Mouse (Mus musculus): ENCODE measurements at regions not wholly inside any gene's neighbourhood (a gene's known extent, or its start where the extent isn't known, plus 50 kb on each side); places are given as distances from the start of the nearest gene placed in this dataset.
"Not testable (repeated sequence)": the region's sequence is repeated elsewhere in the genome, so short reads cannot be mapped to it uniquely, and the experiment has no call there.

- no peak overlapping the region for H3K27ac ChIP-seq (ENCODE audit: low read depth, low read length)
- no peaks in the 10 kb centered on the region for H3K36me3 ChIP-seq (ENCODE audit: control insufficient read depth, insufficient read depth, low read length)
- no peak overlapping the region for H3K9ac ChIP-seq (ENCODE audit: low read length)
- ATAC-seq, result no peak
- no peak overlapping the region for H3K4me2 ChIP-seq (ENCODE audit: low read length)
- no peak overlapping the region for H3K4me3 ChIP-seq (ENCODE audit: low read depth, low read length)
- H3K27me3 ChIP-seq (replicated peaks; ENCODE audit: control insufficient read depth, insufficient read depth, low read length), result no peaks in the 10 kb centered on the region
- no peaks in the 10 kb centered on the region for H3K9me3 ChIP-seq (replicated peaks; ENCODE audit: control insufficient read depth, low read length)
- DNase-seq (ENCODE audit: low spot score), result no peak
- H3K4me1 ChIP-seq (ENCODE audit: control insufficient read depth, insufficient read depth, low read length), result no peaks in the 10 kb centered on the region
- WGBS, result 65% methylated on average over 4 of the region's 4 CpGs
These were observed 132.7 kb upstream of the Mon1b start for GRCm38 (mm10) chr8:113502671-113503070.

- H3K4me1 ChIP-seq (ENCODE audit: control insufficient read depth, insufficient read depth, low read length), result no peaks in the 10 kb centered on the region; the same call in 1 of the 2 replicates
- DNase-seq (ENCODE audit: low spot score), result no peak
- H3K9ac ChIP-seq (ENCODE audit: low read length), result no peak overlapping the region
- H3K4me3 ChIP-seq (ENCODE audit: low read depth, low read length), result no peak overlapping the region
- ATAC-seq, result no peak
- H3K27me3 ChIP-seq (replicated peaks; ENCODE audit: control insufficient read depth, insufficient read depth, low read length), result no peaks in the 10 kb centered on the region
- H3K27ac ChIP-seq (ENCODE audit: low read depth, low read length), result no peak overlapping the region
- H3K36me3 ChIP-seq (ENCODE audit: control insufficient read depth, insufficient read depth, low read length), result no peaks in the 10 kb centered on the region
- 94% methylated on average over 4 of the region's 4 CpGs for WGBS
- H3K9me3 ChIP-seq (replicated peaks; ENCODE audit: control insufficient read depth, low read length), result no peaks in the 10 kb centered on the region
- no peak overlapping the region for H3K4me2 ChIP-seq (ENCODE audit: low read length)
These were observed 122.5 kb upstream of the Mon1b start for GRCm38 (mm10) chr8:113512856-113513255.

DNA sequence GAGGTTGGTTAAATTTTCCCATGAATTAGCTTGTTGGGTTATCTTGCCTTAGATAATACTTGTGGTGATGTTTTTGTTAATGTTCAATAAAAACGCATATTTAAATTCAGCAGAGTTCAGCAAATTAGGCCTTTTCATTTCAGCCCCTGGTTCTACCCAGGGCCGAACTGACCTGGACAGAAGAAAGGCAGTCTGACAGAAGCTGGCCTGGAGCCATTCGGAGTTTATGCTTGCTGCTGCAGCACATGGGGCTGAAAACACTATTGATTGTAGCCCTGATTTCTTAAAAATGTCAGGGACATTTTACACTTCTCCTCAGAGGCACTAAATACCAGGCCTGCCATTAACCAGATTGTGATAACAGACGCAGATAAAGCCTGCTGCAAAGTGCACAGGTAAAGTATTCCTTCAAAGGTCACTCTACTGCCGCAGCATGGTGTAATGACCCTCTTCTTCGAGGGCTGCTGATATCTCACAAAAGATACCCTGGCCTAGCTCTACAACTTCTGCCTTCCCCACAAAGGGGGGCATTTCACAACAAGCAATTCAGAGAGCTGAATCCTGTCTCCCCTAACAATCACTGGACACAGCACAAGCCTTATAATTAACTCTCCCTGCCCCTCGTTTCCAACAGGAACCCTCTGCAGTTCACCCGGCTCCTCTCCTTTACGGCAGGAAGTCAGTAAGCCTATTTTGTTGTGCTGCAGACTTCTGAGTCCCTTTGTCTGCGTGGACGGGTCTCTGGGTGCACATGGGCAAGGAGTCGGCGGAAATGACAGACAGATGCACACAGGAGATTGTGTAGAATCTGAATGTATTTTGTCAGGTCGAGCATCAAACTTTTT lies 121.3 kb upstream of the Mon1b start:
- 54% methylated on average over 14 of the region's 14 CpGs for WGBS

GRCm38 (mm10) chr8:113514731-113515375 lies 120.5 kb upstream of the Mon1b start:
- WGBS, result 48% methylated on average over 4 of the region's 4 CpGs
- not testable (repeated sequence) for H3K36me3 ChIP-seq (ENCODE audit: control insufficient read depth, insufficient read depth, low read length); H3K4me3 ChIP-seq (ENCODE audit: low read depth, low read length); H3K27ac ChIP-seq (ENCODE audit: low read depth, low read length); H3K9ac ChIP-seq (ENCODE audit: low read length); H3K9me3 ChIP-seq (replicated peaks; ENCODE audit: control insufficient read depth, low read length); ATAC-seq; DNase-seq (ENCODE audit: low spot score); H3K4me1 ChIP-seq (ENCODE audit: control insufficient read depth, insufficient read depth, low read length); H3K27me3 ChIP-seq (replicated peaks; ENCODE audit: control insufficient read depth, insufficient read depth, low read length); H3K4me2 ChIP-seq (ENCODE audit: low read length)

More for the DNA sequence above, 121.3 kb upstream of the Mon1b start:
- no peak overlapping the region for H3K4me2 ChIP-seq (ENCODE audit: low read length)
- H3K27ac ChIP-seq (ENCODE audit: low read depth, low read length), result no peak overlapping the region
- ATAC-seq, result no peak
- H3K27me3 ChIP-seq (replicated peaks; ENCODE audit: control insufficient read depth, insufficient read depth, low read length), result no peaks in the 10 kb centered on the region
- no peaks in the 10 kb centered on the region for H3K36me3 ChIP-seq (ENCODE audit: control insufficient read depth, insufficient read depth, low read length)
- no peak for DNase-seq (ENCODE audit: low spot score)
- H3K4me1 ChIP-seq (ENCODE audit: control insufficient read depth, insufficient read depth, low read length), result no peaks in the 10 kb centered on the region; the same call in 1 of the 2 replicates
- H3K4me3 ChIP-seq (ENCODE audit: low read depth, low read length), result no peak overlapping the region
- H3K9me3 ChIP-seq (replicated peaks; ENCODE audit: control insufficient read depth, low read length), result no peaks in the 10 kb centered on the region
- no peak overlapping the region for H3K9ac ChIP-seq (ENCODE audit: low read length)

DNA sequence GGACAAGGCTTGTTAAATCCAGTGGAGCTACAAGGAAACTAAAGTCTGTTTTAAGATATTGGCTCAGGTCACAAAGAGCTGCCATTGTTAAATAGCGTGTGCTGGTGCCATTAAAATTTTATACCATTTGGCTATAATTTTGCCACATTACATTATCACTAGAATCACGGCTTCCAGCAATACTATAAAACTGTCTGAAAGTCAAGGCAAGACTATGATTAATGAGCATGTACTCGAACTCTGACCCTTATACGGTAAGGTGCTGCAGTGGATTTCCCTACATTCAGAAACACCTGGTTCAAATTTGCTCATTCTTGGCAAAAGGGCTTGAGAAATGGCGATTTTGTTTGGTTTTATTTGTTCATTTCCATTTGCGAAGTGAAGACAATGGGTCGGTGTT lies 119.2 kb upstream of the Mon1b start:
- 94% methylated on average over 7 of the region's 7 CpGs for WGBS
- no peaks in the 10 kb centered on the region; the same call in 1 of the 2 replicates for H3K4me1 ChIP-seq (ENCODE audit: control insufficient read depth, insufficient read depth, low read length)

GRCm38 (mm10) chr8:113517912-113518311 lies 117.5 kb upstream of the Mon1b start:
- DNase-seq (ENCODE audit: low spot score) (no peak), ATAC-seq (no peak)
- H3K36me3 ChIP-seq (ENCODE audit: control insufficient read depth, insufficient read depth, low read length), result no peaks in the 10 kb centered on the region
- WGBS, result 88% methylated on average over 1 of the region's 1 CpGs
- no peak overlapping the region for H3K27ac ChIP-seq (ENCODE audit: low read depth, low read length)
- no peak overlapping the region for H3K9ac ChIP-seq (ENCODE audit: low read length)
- no peak overlapping the region for H3K4me3 ChIP-seq (ENCODE audit: low read depth, low read length)
- no peaks in the 10 kb centered on the region for H3K9me3 ChIP-seq (replicated peaks; ENCODE audit: control insufficient read depth, low read length)
- H3K4me2 ChIP-seq (ENCODE audit: low read length), result no peak overlapping the region
- H3K4me1 ChIP-seq (ENCODE audit: control insufficient read depth, insufficient read depth, low read length), result no peaks in the 10 kb centered on the region; the same call in 1 of the 2 replicates
- H3K27me3 ChIP-seq (replicated peaks; ENCODE audit: control insufficient read depth, insufficient read depth, low read length), result no peaks in the 10 kb centered on the region

More for the DNA sequence above, 119.2 kb upstream of the Mon1b start:
- H3K9ac ChIP-seq (ENCODE audit: low read length), result no peak overlapping the region
- no peaks in the 10 kb centered on the region for H3K9me3 ChIP-seq (replicated peaks; ENCODE audit: control insufficient read depth, low read length)
- no peak overlapping the region for H3K4me3 ChIP-seq (ENCODE audit: low read depth, low read length)
- DNase-seq (ENCODE audit: low spot score) (no peak), ATAC-seq (no peak)
- no peaks in the 10 kb centered on the region for H3K27me3 ChIP-seq (replicated peaks; ENCODE audit: control insufficient read depth, insufficient read depth, low read length)
- H3K4me2 ChIP-seq (ENCODE audit: low read length), result no peak overlapping the region
- H3K36me3 ChIP-seq (ENCODE audit: control insufficient read depth, insufficient read depth, low read length), result no peaks in the 10 kb centered on the region
- H3K27ac ChIP-seq (ENCODE audit: low read depth, low read length), result no peak overlapping the region

GRCm38 (mm10) chr8:113523561-113523960 lies 111.8 kb upstream of the Mon1b start:
- H3K36me3 ChIP-seq (ENCODE audit: control insufficient read depth, insufficient read depth, low read length), result no peaks in the 10 kb centered on the region
- ATAC-seq (no peak), DNase-seq (ENCODE audit: low spot score) (no peak)
- H3K27ac ChIP-seq (ENCODE audit: low read depth, low read length), result no peak overlapping the region
- no peaks in the 10 kb centered on the region for H3K4me1 ChIP-seq (ENCODE audit: control insufficient read depth, insufficient read depth, low read length)
- H3K9ac ChIP-seq (ENCODE audit: low read length), result no peak overlapping the region
- H3K4me2 ChIP-seq (ENCODE audit: low read length), result no peak overlapping the region
- 83% methylated on average over 1 of the region's 1 CpGs for WGBS
- H3K4me3 ChIP-seq (ENCODE audit: low read depth, low read length), result no peak overlapping the region
- no peaks in the 10 kb centered on the region for H3K27me3 ChIP-seq (replicated peaks; ENCODE audit: control insufficient read depth, insufficient read depth, low read length)
- H3K9me3 ChIP-seq (replicated peaks; ENCODE audit: control insufficient read depth, low read length), result no peaks in the 10 kb centered on the region

- ATAC-seq (no peak), DNase-seq (ENCODE audit: low spot score) (no peak)
- Histone ChIP-seq H3K27me3 (replicated peaks; ENCODE audit: control insufficient read depth, insufficient read depth, low read length) (no peaks in the 10 kb centered on the region), H3K4me1 (ENCODE audit: control insufficient read depth, insufficient read depth, low read length) (no peaks in the 10 kb centered on the region), H3K9ac (ENCODE audit: low read length) (no peak overlapping the region), H3K9me3 (replicated peaks; ENCODE audit: control insufficient read depth, low read length) (no peaks in the 10 kb centered on the region), H3K4me2 (ENCODE audit: low read length) (no peak overlapping the region), H3K27ac (ENCODE audit: low read depth, low read length) (no peak overlapping the region), H3K4me3 (ENCODE audit: low read depth, low read length) (no peak overlapping the region), H3K36me3 (ENCODE audit: control insufficient read depth, insufficient read depth, low read length) (no peaks in the 10 kb centered on the region)
- WGBS, result 74% methylated on average over 10 of the region's 10 CpGs
These were observed 104.2 kb upstream of the Mon1b start for GRCm38 (mm10) chr8:113531116-113531665.

GRCm38 (mm10) chr8:113532881-113533280 lies 102.5 kb upstream of the Mon1b start:
- no peaks in the 10 kb centered on the region for H3K4me1 ChIP-seq (ENCODE audit: control insufficient read depth, insufficient read depth, low read length)
- H3K4me2 ChIP-seq (ENCODE audit: low read length), result no peak overlapping the region
- H3K9me3 ChIP-seq (replicated peaks; ENCODE audit: control insufficient read depth, low read length), result no peaks in the 10 kb centered on the region
- 54% methylated on average over 4 of the region's 4 CpGs for WGBS
- no peak overlapping the region for H3K27ac ChIP-seq (ENCODE audit: low read depth, low read length)
- H3K36me3 ChIP-seq (ENCODE audit: control insufficient read depth, insufficient read depth, low read length), result no peaks in the 10 kb centered on the region
- H3K27me3 ChIP-seq (replicated peaks; ENCODE audit: control insufficient read depth, insufficient read depth, low read length), result no peaks in the 10 kb centered on the region
- DNase-seq (ENCODE audit: low spot score), result no peak
- H3K9ac ChIP-seq (ENCODE audit: low read length), result no peak overlapping the region
- ATAC-seq, result no peak
- no peak overlapping the region for H3K4me3 ChIP-seq (ENCODE audit: low read depth, low read length)

Measured in forebrain, embryonic 14.5 days (tissue).